Mouse (Mus musculus) CH12.LX (cell line): ENCODE results near the gene Kif13a. TPM values are rescaled to one million over a fixed set of nuclear protein-coding genes. Genes with fewer than 3 reads are reported as not detected.

Experiments
- DNase-seq: peaks from one replicate; pipeline ENCODE4 v3.0.0-alpha.2; 2013; ENCODE audit errors: extremely low read depth
- H3K27ac ChIP-seq: 2 replicates; pipeline ENCODE4 v1.5.1; 2012; ENCODE audit warnings: low read depth, mild to moderate bottlenecking, control low read depth, moderate library complexity; ENCODE audit not compliant: insufficient read depth
- H3K27me3 ChIP-seq: replicated peaks from 2 replicates; pipeline ENCODE3; 2012; ENCODE audit warnings: inconsistent platforms
- H3K36me3 ChIP-seq, 2 experiments: replicated peaks in 1 of 2; 2 replicates each; pipeline versions ENCODE3 to v1.6.1; 2012; ENCODE audit warnings: inconsistent platforms in 1 of 2, low read length in 1 of 2, mild to moderate bottlenecking in 1 of 2, mixed read lengths in 1 of 2, moderate library complexity in 1 of 2; ENCODE audit not compliant: control insufficient read depth in 1 of 2, insufficient read depth in 1 of 2
- H3K4me1 ChIP-seq, 2 experiments: 2 replicates each; pipeline ENCODE4 v1.6.1; 2012; ENCODE audit warnings: inconsistent platforms in 1 of 2, moderate library complexity in 1 of 2; ENCODE audit not compliant: insufficient read depth in 2 of 2, control insufficient read depth in 1 of 2
- H3K4me2 ChIP-seq: 2 replicates; pipeline ENCODE4 v1.6.1; 2012; ENCODE audit warnings: low read depth, mild to moderate bottlenecking, control low read depth; ENCODE audit not compliant: poor library complexity, insufficient read depth, severe bottlenecking
- H3K4me3 ChIP-seq, 3 experiments: fragments of 150-350 bp in 1 of 3; sonication (generic) in 1 of 3; replicated peaks in 1 of 3; 2 replicates each; pipeline versions ENCODE3 to v1.5.1; 2011 to 2012; ENCODE audit warnings: low read depth in 2 of 3, low read length in 2 of 3, mild to moderate bottlenecking in 2 of 3, moderate library complexity in 2 of 3, control low read depth in 1 of 3, improper control_type of control experiment in 1 of 3, inconsistent platforms in 1 of 3, mixed read lengths in 1 of 3; ENCODE audit not compliant: poor library complexity in 1 of 3
- H3K79me2 ChIP-seq: replicated peaks from 2 replicates; pipeline ENCODE4 v1.6.1; 2012; ENCODE audit warnings: mild to moderate bottlenecking, moderate library complexity; ENCODE audit not compliant: control insufficient read depth, poor library complexity, insufficient read depth, severe bottlenecking; ENCODE audit errors: extremely low read depth
- H3K9ac ChIP-seq: 2 replicates; pipeline ENCODE4 v1.6.1; 2012; ENCODE audit warnings: low read depth, mild to moderate bottlenecking, control low read depth, moderate library complexity; ENCODE audit not compliant: insufficient read depth
- H3K9me3 ChIP-seq: replicated peaks from 2 replicates; pipeline ENCODE3; 2012; ENCODE audit warnings: low read length, inconsistent platforms, mixed read lengths
- BHLHE40 ChIP-seq: IDR thresholded peaks from 2 replicates; pipeline ENCODE4 v1.6.1; 2011; ENCODE audit warnings: mild to moderate bottlenecking, low read depth, low read length, improper control_type of control experiment
- CHD1 ChIP-seq: IDR thresholded peaks from 2 replicates; pipeline ENCODE4 v1.6.1; 2012; ENCODE audit warnings: low read depth, low read length, improper control_type of control experiment, inconsistent platforms
- E2F4 ChIP-seq: IDR thresholded peaks from 2 replicates; pipeline ENCODE4 v1.6.1; 2011; ENCODE audit warnings: low read depth, low read length, improper control_type of control experiment; ENCODE audit not compliant: insufficient replicate concordance
- ETS1 ChIP-seq: conservative IDR thresholded peaks from 2 replicates; pipeline ENCODE4 v1.6.1; 2012; ENCODE audit warnings: low read depth, mild to moderate bottlenecking, inconsistent platforms, low read length, improper control_type of control experiment, moderate library complexity
- IRF4 ChIP-seq: IDR thresholded peaks from 2 replicates; pipeline ENCODE4 v1.6.1; 2014; ENCODE audit warnings: low read depth, mild to moderate bottlenecking, inconsistent platforms, low read length, improper control_type of control experiment
- JUN ChIP-seq: IDR thresholded peaks from 2 replicates; pipeline ENCODE4 v1.6.1; 2011; ENCODE audit warnings: low read depth, mild to moderate bottlenecking, low read length, improper control_type of control experiment, moderate library complexity; ENCODE audit not compliant: insufficient read depth
- MAFK ChIP-seq: IDR thresholded peaks from 2 replicates; pipeline ENCODE4 v1.6.1; 2011; ENCODE audit warnings: low read length, improper control_type of control experiment; ENCODE audit not compliant: insufficient replicate concordance
- MAX ChIP-seq: IDR thresholded peaks from 2 replicates; pipeline ENCODE4 v1.6.1; 2011; ENCODE audit warnings: low read length, improper control_type of control experiment
- MAZ ChIP-seq: IDR thresholded peaks from 2 replicates; pipeline ENCODE4 v1.6.1; 2012; ENCODE audit warnings: low read depth, mild to moderate bottlenecking, inconsistent platforms, low read length, improper control_type of control experiment, moderate library complexity
- MEF2A ChIP-seq: IDR thresholded peaks from 2 replicates; pipeline ENCODE4 v1.6.1; 2014; ENCODE audit warnings: low read depth, mild to moderate bottlenecking, inconsistent platforms, low read length, improper control_type of control experiment, borderline replicate concordance
- MXI1 ChIP-seq: IDR thresholded peaks from 2 replicates; pipeline ENCODE4 v1.6.1; 2011; ENCODE audit warnings: mild to moderate bottlenecking, low read depth, low read length, improper control_type of control experiment
- PAX5 ChIP-seq: IDR thresholded peaks from 2 replicates; pipeline ENCODE4 v1.6.1; 2012; ENCODE audit warnings: low read length, inconsistent platforms, mixed read lengths
- POLR2A ChIP-seq: IDR thresholded peaks from 2 replicates; pipeline ENCODE4 v1.6.1; 2011; ENCODE audit warnings: low read depth, mild to moderate bottlenecking, improper control_type of control experiment, low read length
- RAD21 ChIP-seq: IDR thresholded peaks from 2 replicates; pipeline ENCODE4 v1.6.1; 2011; ENCODE audit warnings: low read depth, mild to moderate bottlenecking, low read length, improper control_type of control experiment, moderate library complexity
- SMC3 ChIP-seq: IDR thresholded peaks from 2 replicates; pipeline ENCODE4 v1.6.1; 2011; ENCODE audit warnings: low read depth, low read length, improper control_type of control experiment
- TCF12 ChIP-seq: IDR thresholded peaks from 2 replicates; pipeline ENCODE4 v1.6.1; 2014; ENCODE audit warnings: low read depth, mild to moderate bottlenecking, inconsistent platforms, low read length, improper control_type of control experiment
- UBTF ChIP-seq: IDR thresholded peaks from 2 replicates; pipeline ENCODE4 v1.6.1; 2012; ENCODE audit warnings: low read depth, mild to moderate bottlenecking, inconsistent platforms, low read length, improper control_type of control experiment, moderate library complexity
- ZKSCAN1 ChIP-seq: IDR thresholded peaks from 2 replicates; pipeline ENCODE4 v1.6.1; 2012; ENCODE audit warnings: low read depth, inconsistent platforms, low read length, improper control_type of control experiment, borderline replicate concordance
- ZMIZ1 ChIP-seq: IDR thresholded peaks from 2 replicates; pipeline ENCODE4 v1.6.1; 2012; ENCODE audit warnings: low read depth, mild to moderate bottlenecking, inconsistent platforms, low read length, improper control_type of control experiment
- ZNF384 ChIP-seq: IDR thresholded peaks from 2 replicates; pipeline ENCODE4 v1.6.1; 2012; ENCODE audit warnings: low read depth, low read length, improper control_type of control experiment, inconsistent platforms
- dilution Hi-C: fragments of 300-500 bp; cut with MboI; formaldehyde crosslinking; loops from 2 replicates; pipeline ENCODE4 v1.14.3; 2020; ENCODE audit warnings: low sequenced_read_pairs; ENCODE audit not compliant: extremely low pct_unique_long_range_greater_than_20kb, extremely low pct_ligation_motif_present
- in situ Hi-C: fragments of 300-500 bp; cut with MboI; formaldehyde crosslinking; loops from 3 replicates; pipeline ENCODE4 v1.14.3; 2019; ENCODE audit warnings: low sequenced_read_pairs, low pct_ligation_motif_present, low pct_unique_long_range_greater_than_20kb, mixed read lengths
- polyA plus RNA-seq: library from polyadenylated mRNA; unstranded; fragments of >175 nt; gene quantifications from 2 replicates; pipeline ENCODE4 v1.2.1, GENCODE M21; 2012; ENCODE audit warnings: low read depth; ENCODE audit not compliant: insufficient read length
- total RNA-seq, 2 experiments: library from RNA; depleted of rRNA; stranded (reverse); fragments of 300-350 nt in 1 of 2; fragments of >200 nt in 1 of 2; gene quantifications; 2 replicates each; pipeline ENCODE4 v1.2.3; 2012 to 2014

Gene Kif13a
- total and polyA plus RNA-seq, 3 experiments: not detected

DNA sequence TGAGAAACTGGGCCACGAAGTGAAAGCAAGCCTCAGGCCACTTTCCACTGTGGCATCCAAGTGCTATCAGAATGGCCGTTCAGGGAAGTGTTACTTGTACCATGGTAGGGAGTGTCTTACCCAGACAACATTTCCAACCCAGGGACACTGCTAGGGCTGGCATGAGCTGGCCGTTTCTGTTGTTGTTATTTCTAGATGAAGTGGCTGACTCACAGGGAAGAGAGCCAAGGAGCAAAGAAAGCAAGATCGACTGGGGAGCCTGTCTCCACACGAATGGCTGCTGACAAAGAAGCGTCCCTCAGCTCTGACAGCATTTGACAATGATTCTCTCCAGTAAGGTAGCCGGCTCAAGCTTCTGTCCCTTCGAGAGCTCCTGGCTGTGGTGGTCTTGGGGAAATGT, 87.5 kb downstream of the Kif13a start:
- dilution Hi-C loops (no loop called here), in situ Hi-C loops (loop anchor here (10.0 kb wide), 1 partner anchor 173 kb away; the partner anchor contains the start of gene Nhlrc1)
- Histone ChIP-seq H3K79me2 (no peaks in the 10 kb centered on the region), H3K4me1 (peaks cover 4 to 13% of the 10 kb centered on the region in 2 experiments; a peak in 2 of 4 replicates), H3K9me3 (no peaks in the 10 kb centered on the region), H3K4me2 (peak overlapping the region; percentile 79), H3K27me3 (no peaks in the 10 kb centered on the region), H3K36me3 (no peaks in the 10 kb centered on the region), H3K9ac (no peak overlapping the region; the same call in 1 of the 2 replicates), H3K4me3 (no peak overlapping the region), H3K27ac (no peak overlapping the region)
- TF ChIP-seq JUN (no peak), MEF2A (no peak), ZKSCAN1 (no peak), MAFK (no peak), IRF4 (no peak), CHD1 (no peak)
- peak; percentile 12 for DNase-seq

GRCm38 (mm10) chr13:46841668-46842067, 88.0 kb downstream of the Kif13a start:
- Histone ChIP-seq H3K4me2 (peak overlapping the region; percentile 79), H3K4me3 (no peak overlapping the region), H3K36me3 (no peaks in the 10 kb centered on the region), H3K79me2 (no peaks in the 10 kb centered on the region), H3K9ac (no peak overlapping the region), H3K9me3 (no peaks in the 10 kb centered on the region), H3K27me3 (no peaks in the 10 kb centered on the region), H3K4me1 (peaks cover 4 to 13% of the 10 kb centered on the region in 2 experiments; a peak in 3 of 4 replicates), H3K27ac (no peak overlapping the region)
- peak; percentile 21 for DNase-seq
- dilution Hi-C loops: no loop called here
- TF ChIP-seq BHLHE40: no peak
- TF ChIP-seq MAX: no peak
- no peak for TF ChIP-seq SMC3
- no peak for TF ChIP-seq RAD21
- no peak for TF ChIP-seq ZKSCAN1
- TF ChIP-seq JUN: no peak
- TF ChIP-seq MAZ: no peak
- no peak for TF ChIP-seq PAX5
- TF ChIP-seq E2F4: no peak
- no peak for TF ChIP-seq ZNF384
- in situ Hi-C loops: loop anchor here (10.0 kb wide), 1 partner anchor 173 kb away; the partner anchor contains the start of gene Nhlrc1

GRCm38 (mm10) chr13:46840676-46841075, 89.0 kb downstream of the Kif13a start:
- Histone ChIP-seq H3K79me2 (no peaks in the 10 kb centered on the region), H3K36me3 (no peaks in the 10 kb centered on the region), H3K27me3 (no peaks in the 10 kb centered on the region), H3K4me2 (no peak overlapping the region), H3K4me1 (peaks cover 4 to 13% of the 10 kb centered on the region in 2 experiments; a peak in 3 of 4 replicates), H3K4me3 (no peak overlapping the region), H3K9ac (no peak overlapping the region), H3K27ac (no peak overlapping the region), H3K9me3 (no peaks in the 10 kb centered on the region)
- DNase-seq: no peak
- dilution Hi-C loops (no loop called here), in situ Hi-C loops (loop anchor here (10.0 kb wide), 1 partner anchor 174 kb away; the partner anchor contains the start of gene Nhlrc1)
- TF ChIP-seq UBTF (no peak), JUN (no peak), TCF12 (no peak), ZMIZ1 (no peak), MEF2A (no peak), ETS1 (no peak), MXI1 (no peak), MAFK (no peak), POLR2A (no peak)
